30 mouse cellular contexts compared by ENCODE assay signal in genomic region chr9:77561827-77562226, GRCm38 (mm10).
"Had no signal": no experiment of that assay in that cellular context is flagged by ENCODE, and none has a peak within 500 bp of the region (broad histone marks: within the 10 kb centered on the region; RNA-seq: fewer than 3 reads in every experiment).

No protein-coding gene starts in this region.

- H3K9me3 ChIP-seq: limb, embryonic 10.5 days; limb, embryonic 15.5 days; liver, embryonic 12.5 days; liver, embryonic 13.5 days; liver, embryonic 15.5 days; lung, embryonic 15.5 days; midbrain, embryonic 13.5 days; midbrain, embryonic 15.5 days had no signal

- H3K4me2 ChIP-seq: limb, embryonic 12.5 days; limb, embryonic 13.5 days; limb, embryonic 15.5 days; liver, embryonic 11.5 days; liver, embryonic 12.5 days; liver, embryonic 13.5 days; liver, embryonic 15.5 days; lung, embryonic 14.5 days; lung, embryonic 15.5 days; midbrain, embryonic 11.5 days; midbrain, embryonic 12.5 days; midbrain, embryonic 13.5 days; midbrain, embryonic 15.5 days; neural tube, embryonic 12.5 days had no signal

- H3K4me3 ChIP-seq: limb, embryonic 10.5 days; limb, embryonic 12.5 days; limb, embryonic 13.5 days; limb, embryonic 15.5 days; liver, embryonic 12.5 days; liver, embryonic 13.5 days; liver, embryonic 15.5 days; lung, embryonic 15.5 days; megakaryocyte, embryonic 14.5 days; midbrain, embryonic 10.5 days; midbrain, embryonic 12.5 days; midbrain, embryonic 13.5 days; midbrain, embryonic 15.5 days; myocyte; neural tube, embryonic 12.5 days had no signal

- DNase-seq: left cerebral cortex, postnatal 4 days; liver; liver, embryonic 13.5 days; liver, postnatal 0 days; lung, adult 18-20 months; lung, adult 2 months; lung, embryonic 14.5 days; lung, postnatal 10 days; lung, postnatal 14 days; lung, postnatal 36 days; lung, postnatal 4 days; midbrain, embryonic 14.5 days had no signal

- H3K9ac ChIP-seq: limb, embryonic 12.5 days; limb, embryonic 13.5 days; limb, embryonic 15.5 days; liver, embryonic 12.5 days; liver, embryonic 13.5 days; liver, embryonic 14.5 days; liver, embryonic 15.5 days; liver, postnatal 0 days; lung, embryonic 14.5 days; lung, embryonic 15.5 days; midbrain, embryonic 12.5 days; midbrain, embryonic 13.5 days; midbrain, embryonic 15.5 days; neural tube, embryonic 12.5 days had no signal

- H3K27me3 ChIP-seq: limb, embryonic 12.5 days; limb, embryonic 13.5 days; limb, embryonic 15.5 days; liver, embryonic 12.5 days; liver, embryonic 13.5 days; liver, embryonic 15.5 days; lung, embryonic 15.5 days; megakaryocyte, embryonic 14.5 days; midbrain, embryonic 12.5 days; midbrain, embryonic 15.5 days; neural tube, embryonic 12.5 days had no signal

- H3K36me3 ChIP-seq: limb, embryonic 10.5 days; limb, embryonic 12.5 days; limb, embryonic 13.5 days; limb, embryonic 15.5 days; liver, embryonic 12.5 days; liver, embryonic 13.5 days; liver, embryonic 15.5 days; lung, embryonic 15.5 days; midbrain, embryonic 10.5 days; midbrain, embryonic 12.5 days; midbrain, embryonic 13.5 days; midbrain, embryonic 15.5 days; neural tube, embryonic 12.5 days had no signal

- H3K27ac ChIP-seq: limb, embryonic 10.5 days; limb, embryonic 12.5 days; limb, embryonic 13.5 days; limb, embryonic 15.5 days; liver, embryonic 12.5 days; liver, embryonic 13.5 days; liver, embryonic 14.5 days; liver, embryonic 15.5 days; lung, embryonic 15.5 days; macrophage; midbrain, embryonic 10.5 days; midbrain, embryonic 12.5 days; midbrain, embryonic 13.5 days; midbrain, embryonic 15.5 days; neural tube, embryonic 12.5 days had no signal

- H3K4me1 ChIP-seq: limb, embryonic 12.5 days; limb, embryonic 13.5 days; limb, embryonic 15.5 days; liver, embryonic 12.5 days; liver, embryonic 13.5 days; liver, embryonic 15.5 days; lung, embryonic 15.5 days; midbrain, embryonic 10.5 days; midbrain, embryonic 12.5 days; midbrain, embryonic 13.5 days; midbrain, embryonic 15.5 days; neural tube, embryonic 12.5 days had no signal
